Mouse (Mus musculus) forebrain, embryonic 16.5 days (tissue): ENCODE results near the gene Speer4b. TPM values are rescaled to one million over a fixed set of nuclear protein-coding genes. Genes with fewer than 3 reads are reported as not detected.

Experiments
- ATAC-seq: fragments of 200-750 bp; cut with Nextera tagmentation; 2 replicates; pipeline ENCODE4 v1.8.0; 2017; ENCODE audit warnings: mild to moderate bottlenecking, moderate library complexity
- H3K27ac ChIP-seq: fragments of 300-500 bp; sonication (generic); 2 replicates; pipeline ENCODE4 v1.5.1; 2014; ENCODE audit warnings: low read length, control low read depth
- H3K27me3 ChIP-seq: fragments of 300-500 bp; sonication (generic); replicated peaks from 2 replicates; pipeline ENCODE4 v1.6.1; 2014; ENCODE audit warnings: low read length; ENCODE audit not compliant: control insufficient read depth, insufficient read depth
- H3K36me3 ChIP-seq: fragments of 300-500 bp; sonication (generic); 2 replicates; pipeline ENCODE4 v1.6.1; 2014; ENCODE audit not compliant: control insufficient read depth, insufficient read depth
- H3K4me1 ChIP-seq: fragments of 300-500 bp; sonication (generic); replicated peaks from 2 replicates; pipeline ENCODE4 v1.6.1; 2014; ENCODE audit warnings: low read length; ENCODE audit not compliant: control insufficient read depth, insufficient read depth
- H3K4me2 ChIP-seq: fragments of 300-500 bp; sonication (generic); 2 replicates; pipeline ENCODE4 v1.6.1; 2014; ENCODE audit warnings: mild to moderate bottlenecking, low read length, control low read depth
- H3K4me3 ChIP-seq: fragments of 300-500 bp; sonication (generic); replicated peaks from 2 replicates; pipeline ENCODE4 v1.5.1; 2014; ENCODE audit warnings: mild to moderate bottlenecking, low read length, control low read depth
- H3K9ac ChIP-seq: fragments of 300-500 bp; sonication (generic); replicated peaks from 2 replicates; pipeline ENCODE4 v1.6.1; 2014; ENCODE audit warnings: low read depth, low read length, control low read depth
- H3K9me3 ChIP-seq: fragments of 300-500 bp; sonication (generic); 2 replicates; pipeline ENCODE4 v1.6.1; 2016; ENCODE audit warnings: low read length; ENCODE audit not compliant: control insufficient read depth
- WGBS: fragments of 180-500 bp; shearing (Covaris S2); extraction: QIAGEN DNeasy Blood & Tissue Kit; methylation state at CpG from one replicate; pipeline ENCODE4 v1.1.7; 2014; 5-methylcytosine and 5-hydroxymethylcytosine counted together
- polyA plus RNA-seq: library from polyadenylated mRNA; unstranded; fragments of >200 nt; fragmentation: Nextera tagmentation; extraction: Ambion mirVana; gene quantifications from 2 replicates; pipeline ENCODE4 v1.2.1, GENCODE M21; 2015

Gene Speer4b
- polyA plus RNA-seq, 1 experiment from 2014 or later: 0.72 TPM

DNA sequence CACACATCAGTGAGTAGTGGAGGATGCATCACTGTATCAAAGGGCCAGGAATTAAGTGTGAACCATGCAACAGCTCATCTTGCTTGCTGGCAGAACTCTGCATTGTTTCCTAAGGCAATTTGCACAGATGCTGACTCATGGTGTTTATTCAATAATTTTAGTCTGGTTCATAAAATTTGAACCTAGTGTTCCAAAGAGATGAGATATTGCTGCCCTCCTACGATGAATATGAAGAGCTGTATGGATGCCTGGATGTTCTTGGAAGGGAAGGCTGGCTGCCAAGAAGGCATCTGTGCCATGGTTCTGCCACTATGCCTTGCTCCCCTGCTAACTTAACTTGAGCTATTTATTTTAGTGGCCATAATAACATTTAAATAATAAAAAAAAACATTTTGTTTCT is 44.3 kb downstream of the Speer4b start:
- ATAC-seq: no peak
- H3K4me3 ChIP-seq: no peak overlapping the region
- no peak overlapping the region for H3K9ac ChIP-seq
- H3K9me3 ChIP-seq: no peaks in the 10 kb centered on the region
- H3K4me2 ChIP-seq: no peak overlapping the region
- H3K36me3 ChIP-seq: no peaks in the 10 kb centered on the region
- 61% methylated on average over 1 of the region's 1 CpGs for WGBS
- H3K27ac ChIP-seq: no peak overlapping the region
- no peaks in the 10 kb centered on the region for H3K27me3 ChIP-seq
- no peaks in the 10 kb centered on the region for H3K4me1 ChIP-seq

DNA sequence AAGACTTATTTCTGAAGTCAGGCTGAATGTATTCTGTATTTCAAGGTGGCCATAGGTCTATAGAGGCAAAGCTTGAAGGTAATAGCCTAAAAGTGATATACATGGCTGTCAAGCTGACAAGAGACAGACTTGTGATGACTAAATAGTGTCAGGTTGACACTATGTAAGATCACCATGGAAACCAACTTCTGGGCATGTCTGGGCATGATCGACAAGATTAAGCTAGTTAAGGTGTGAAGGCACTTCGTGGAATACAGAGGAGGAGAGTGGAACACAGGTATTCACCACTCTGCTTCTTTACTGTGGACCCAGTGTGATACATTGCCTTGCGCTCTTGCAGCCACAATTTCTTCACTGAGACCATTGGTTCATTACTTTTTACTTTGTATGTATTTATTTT is 46.9 kb downstream of the Speer4b start:
- 84% methylated on average over 3 of the region's 3 CpGs for WGBS
- H3K27me3 ChIP-seq: no peaks in the 10 kb centered on the region
- H3K36me3 ChIP-seq: no peaks in the 10 kb centered on the region
- no peaks in the 10 kb centered on the region for H3K4me1 ChIP-seq
- H3K4me3 ChIP-seq: no peak overlapping the region
- no peak overlapping the region for H3K27ac ChIP-seq
- no peaks in the 10 kb centered on the region for H3K9me3 ChIP-seq
- no peak overlapping the region for H3K4me2 ChIP-seq
- H3K9ac ChIP-seq: no peak overlapping the region
- no peak for ATAC-seq

DNA sequence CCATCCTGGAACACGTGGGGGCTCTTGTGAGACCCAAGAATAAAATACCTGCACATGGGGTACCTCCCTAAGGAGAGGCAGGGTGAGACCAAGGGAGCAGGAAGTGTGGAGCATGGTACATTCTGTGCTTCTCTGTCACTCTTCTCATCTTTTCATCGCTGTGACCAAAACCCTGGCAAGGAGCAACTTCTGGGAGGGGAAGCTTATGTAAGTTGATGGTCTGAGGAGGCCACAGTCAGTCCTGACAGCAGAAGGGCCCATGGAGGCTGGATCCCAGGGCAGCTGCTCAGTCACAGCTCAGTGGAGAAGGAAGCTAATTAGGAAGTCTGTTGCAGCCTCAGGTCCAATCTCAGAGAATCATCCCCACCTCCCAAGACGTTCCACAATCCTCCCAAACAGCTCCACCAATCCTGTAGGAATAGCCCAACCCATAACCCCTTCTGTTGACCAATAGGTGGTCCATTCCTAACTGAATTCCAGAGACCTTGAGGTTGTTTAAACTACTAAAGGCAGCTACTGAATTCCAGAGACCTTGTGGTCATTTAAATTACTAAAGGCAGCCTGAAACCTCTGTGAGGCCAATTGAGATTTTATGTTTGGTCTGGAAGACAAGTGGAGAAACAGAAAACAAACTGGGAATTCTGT is 47.9 kb downstream of the Speer4b start:
- 44% methylated on average over 3 of the region's 3 CpGs for WGBS
- H3K36me3 ChIP-seq: no peaks in the 10 kb centered on the region
- H3K4me2 ChIP-seq: no peak overlapping the region
- no peak overlapping the region for H3K27ac ChIP-seq
- no peaks in the 10 kb centered on the region for H3K4me1 ChIP-seq
- no peak overlapping the region for H3K9ac ChIP-seq
- no peak overlapping the region for H3K4me3 ChIP-seq
- H3K9me3 ChIP-seq: no peaks in the 10 kb centered on the region
- no peak for ATAC-seq
- H3K27me3 ChIP-seq: no peaks in the 10 kb centered on the region
